Mouse (Mus musculus): ENCODE results near the gene Inhbc. TPM values are rescaled to one million over a fixed set of nuclear protein-coding genes. Genes with fewer than 3 reads are reported as not detected.

Gene Inhbc
- polyA plus RNA-seq, 2 experiments = not detected

DNA sequence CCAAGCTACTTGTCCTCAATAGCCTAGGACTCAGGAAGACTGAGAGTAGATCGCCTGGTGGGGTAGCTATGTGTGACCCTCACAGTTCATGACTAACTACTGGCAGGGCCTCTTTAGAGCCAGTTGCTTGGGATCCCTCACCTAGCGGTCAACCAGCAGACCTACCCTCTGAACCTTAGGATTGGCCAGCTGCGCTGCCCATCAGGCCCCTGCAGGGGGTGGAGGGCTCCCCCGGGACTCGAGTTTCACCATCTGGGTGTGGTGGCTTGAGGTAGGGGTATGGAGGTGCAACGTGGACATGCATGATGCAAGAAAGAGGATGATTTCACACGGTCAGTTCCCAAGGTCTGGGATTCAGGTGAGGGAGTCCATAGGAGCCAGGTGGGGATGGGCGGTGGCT lies 18.5 kb downstream of the Inhbc start:
- Histone ChIP-seq H3K4me2 (replicated peaks; ENCODE audit: low read depth, low read length, severe bottlenecking) (no peak overlapping the region), H3K9ac (ENCODE audit: low read depth, low read length, severe bottlenecking) (no peak overlapping the region), H3K27me3 (ENCODE audit: control insufficient read depth, insufficient read depth, low read length) (no peaks in the 10 kb centered on the region), H3K36me3 (ENCODE audit: control insufficient read depth, insufficient read depth, low read length) (no peaks in the 10 kb centered on the region), H3K4me1 (ENCODE audit: control insufficient read depth, insufficient read depth, low read length) (0 out of 2 replicates have a peak, but pooled peaks cover 6% of the 10 kb centered on the region), H3K27ac (replicated peaks; ENCODE audit: low read depth, low read length) (no peak overlapping the region), H3K4me3 (replicated peaks; ENCODE audit: low read length) (no peak overlapping the region), H3K9me3 (ENCODE audit: control insufficient read depth, low read length) (no peaks in the 10 kb centered on the region)
- no peak for ATAC-seq (ENCODE audit: low FRiP score, low read depth)
- TF ChIP-seq POLR2A (IDR thresholded peaks at IDR 0.05; ENCODE audit: borderline replicate concordance, extremely low read depth, insufficient read depth, insufficient read length) = no peak
- no peak for DNase-seq (ENCODE audit: low spot score)
- 64% methylated on average over 8 of the region's 8 CpGs for WGBS

DNA sequence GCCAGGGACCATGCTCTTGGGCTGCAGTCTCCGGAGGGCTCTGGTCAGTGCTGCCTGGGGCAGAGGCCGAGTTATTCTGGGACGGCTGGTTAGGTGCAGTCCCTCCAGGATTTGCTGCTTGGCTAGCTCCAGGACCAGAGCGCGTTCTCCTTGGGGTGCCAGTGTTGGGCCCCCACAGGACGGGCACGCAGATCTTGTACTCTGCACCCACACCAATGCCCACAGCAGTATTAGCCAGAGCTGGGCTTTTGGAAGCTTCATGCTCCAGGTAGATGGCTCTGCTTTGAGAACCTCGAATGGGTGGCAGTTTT lies 19.0 kb downstream of the Inhbc start:
- Histone ChIP-seq H3K9me3 (ENCODE audit: control insufficient read depth, low read length) (no peaks in the 10 kb centered on the region), H3K4me2 (replicated peaks; ENCODE audit: low read depth, low read length, severe bottlenecking) (peak overlapping the region; percentile 51), H3K4me1 (ENCODE audit: control insufficient read depth, insufficient read depth, low read length) (0 out of 2 replicates have a peak, but pooled peaks cover 6% of the 10 kb centered on the region), H3K9ac (ENCODE audit: low read depth, low read length, severe bottlenecking) (peak overlapping the region; percentile 22), H3K36me3 (ENCODE audit: control insufficient read depth, insufficient read depth, low read length) (no peaks in the 10 kb centered on the region), H3K4me3 (replicated peaks; ENCODE audit: low read length) (no peak overlapping the region), H3K27ac (replicated peaks; ENCODE audit: low read depth, low read length) (no peak overlapping the region), H3K27me3 (ENCODE audit: control insufficient read depth, insufficient read depth, low read length) (no peaks in the 10 kb centered on the region)
- 75% methylated on average over 8 of the region's 8 CpGs for WGBS
- TF ChIP-seq POLR2A (IDR thresholded peaks at IDR 0.05; ENCODE audit: borderline replicate concordance, extremely low read depth, insufficient read depth, insufficient read length) = no peak
- ATAC-seq (ENCODE audit: low FRiP score, low read depth) (no peak), DNase-seq (ENCODE audit: low spot score) (no peak)

DNA sequence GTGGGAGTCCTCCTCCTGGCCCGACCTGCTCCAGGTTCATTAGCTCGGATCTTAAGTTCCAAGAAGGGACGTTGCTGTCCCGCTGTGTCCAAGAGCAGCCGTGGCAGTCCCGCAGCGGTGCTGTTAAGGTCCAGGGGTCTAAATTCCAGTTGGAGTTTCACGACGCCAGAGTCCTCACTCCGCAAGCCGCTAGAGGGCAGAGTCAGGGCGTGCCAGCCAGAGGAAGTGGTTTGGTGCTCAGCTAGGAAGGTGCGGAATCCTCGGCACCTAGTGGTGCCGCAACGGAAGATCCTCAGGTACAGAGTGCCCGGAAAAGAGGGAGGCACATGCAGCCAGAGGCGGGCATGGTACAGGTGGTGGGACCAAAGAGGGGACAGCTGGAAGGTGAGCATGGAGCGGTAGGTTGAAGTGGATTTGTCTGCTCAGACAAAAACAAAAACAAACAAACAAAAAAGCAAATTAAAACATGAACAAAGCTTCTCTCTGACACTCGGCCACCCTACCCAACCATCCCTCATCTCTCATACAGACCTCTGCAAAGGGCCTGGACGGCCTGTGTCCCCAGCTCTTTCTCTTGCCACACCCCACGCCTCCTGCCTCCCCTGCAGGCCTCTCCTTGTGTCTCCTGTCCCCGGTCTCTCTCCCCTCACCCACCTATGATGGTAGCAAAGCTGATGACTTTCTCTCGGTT lies 19.5 kb downstream of the Inhbc start:
- peak overlapping the region; percentile 22 for H3K9ac ChIP-seq (ENCODE audit: low read depth, low read length, severe bottlenecking)
- H3K4me1 ChIP-seq (ENCODE audit: control insufficient read depth, insufficient read depth, low read length) = 0 out of 2 replicates have a peak, but pooled peaks cover 6% of the 10 kb centered on the region
- peak; percentile 70 for ATAC-seq (ENCODE audit: low FRiP score, low read depth)
- no peaks in the 10 kb centered on the region for H3K27me3 ChIP-seq (ENCODE audit: control insufficient read depth, insufficient read depth, low read length)
- TF ChIP-seq POLR2A (IDR thresholded peaks at IDR 0.05; ENCODE audit: borderline replicate concordance, extremely low read depth, insufficient read depth, insufficient read length) = no peak
- DNase-seq (ENCODE audit: low spot score) = peak; percentile 65
- no peaks in the 10 kb centered on the region for H3K9me3 ChIP-seq (ENCODE audit: control insufficient read depth, low read length)
- H3K36me3 ChIP-seq (ENCODE audit: control insufficient read depth, insufficient read depth, low read length) = no peaks in the 10 kb centered on the region
- H3K4me2 ChIP-seq (replicated peaks; ENCODE audit: low read depth, low read length, severe bottlenecking) = peak overlapping the region; percentile 51
- peak overlapping the region; percentile 14 for H3K4me3 ChIP-seq (replicated peaks; ENCODE audit: low read length)
- 14% methylated on average over 24 of the region's 24 CpGs for WGBS
- H3K27ac ChIP-seq (replicated peaks; ENCODE audit: low read depth, low read length) = no peak overlapping the region

DNA sequence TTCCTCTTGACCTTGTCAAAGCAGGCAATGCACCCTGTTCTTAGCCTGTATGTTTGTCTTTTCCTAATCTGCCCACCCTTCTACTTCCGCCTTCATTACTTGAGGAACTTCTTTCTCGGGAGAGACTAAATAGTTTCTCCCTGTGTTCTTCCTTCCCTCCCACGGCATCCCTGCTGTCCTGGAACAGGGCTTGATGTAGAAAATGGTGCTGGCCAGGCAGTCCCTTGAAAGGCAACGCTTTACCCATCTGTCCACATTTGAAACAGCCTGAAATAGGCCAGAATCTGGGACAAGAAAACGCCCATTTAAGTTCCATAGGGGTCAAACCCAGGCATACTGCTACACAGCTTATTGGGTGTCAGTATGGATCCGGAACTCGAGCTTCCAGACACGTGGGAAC lies 20.4 kb downstream of the Inhbc start:
- WGBS = 74% methylated on average over 8 of the region's 8 CpGs
- ATAC-seq (ENCODE audit: low FRiP score, low read depth) = no peak

DNA sequence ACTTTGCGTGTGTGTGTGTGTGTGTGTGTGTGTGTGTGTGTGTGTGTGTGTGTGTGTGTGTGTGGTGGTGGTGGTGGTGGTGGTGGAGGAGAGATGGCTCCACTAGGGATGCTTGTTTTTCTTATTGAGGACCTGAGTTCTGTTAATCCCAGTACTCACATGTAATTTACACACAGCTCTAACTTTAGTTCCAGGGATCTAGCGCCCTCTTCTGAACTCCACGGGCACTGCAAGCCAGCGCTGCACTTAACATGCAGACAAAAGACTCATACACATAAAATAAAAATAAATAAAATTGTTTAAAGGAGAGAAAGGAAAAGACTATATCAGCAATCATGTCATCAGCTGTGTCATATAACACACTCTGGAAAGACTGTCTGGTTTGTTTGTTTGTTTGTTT lies 21.3 kb downstream of the Inhbc start:
- Histone ChIP-seq H3K9ac (ENCODE audit: low read depth, low read length, severe bottlenecking) (no peak overlapping the region), H3K27me3 (ENCODE audit: control insufficient read depth, insufficient read depth, low read length) (no peaks in the 10 kb centered on the region), H3K4me3 (replicated peaks; ENCODE audit: low read length) (no peak overlapping the region), H3K9me3 (ENCODE audit: control insufficient read depth, low read length) (no peaks in the 10 kb centered on the region), H3K36me3 (ENCODE audit: control insufficient read depth, insufficient read depth, low read length) (no peaks in the 10 kb centered on the region), H3K27ac (replicated peaks; ENCODE audit: low read depth, low read length) (no peak overlapping the region), H3K4me2 (replicated peaks; ENCODE audit: low read depth, low read length, severe bottlenecking) (no peak overlapping the region), H3K4me1 (ENCODE audit: control insufficient read depth, insufficient read depth, low read length) (0 out of 2 replicates have a peak, but pooled peaks cover 6% of the 10 kb centered on the region)
- WGBS = 71% methylated on average over 4 of the region's 4 CpGs
- DNase-seq (ENCODE audit: low spot score) (no peak), ATAC-seq (ENCODE audit: low FRiP score, low read depth) (no peak)
- no peak for TF ChIP-seq POLR2A (IDR thresholded peaks at IDR 0.05; ENCODE audit: borderline replicate concordance, extremely low read depth, insufficient read depth, insufficient read length)

More for the DNA sequence above, 20.4 kb downstream of the Inhbc start:
- Histone ChIP-seq H3K4me2 (replicated peaks; ENCODE audit: low read depth, low read length, severe bottlenecking) (no peak overlapping the region), H3K36me3 (ENCODE audit: control insufficient read depth, insufficient read depth, low read length) (no peaks in the 10 kb centered on the region), H3K27me3 (ENCODE audit: control insufficient read depth, insufficient read depth, low read length) (no peaks in the 10 kb centered on the region), H3K9me3 (ENCODE audit: control insufficient read depth, low read length) (no peaks in the 10 kb centered on the region), H3K4me3 (replicated peaks; ENCODE audit: low read length) (no peak overlapping the region), H3K4me1 (ENCODE audit: control insufficient read depth, insufficient read depth, low read length) (0 out of 2 replicates have a peak, but pooled peaks cover 6% of the 10 kb centered on the region), H3K9ac (ENCODE audit: low read depth, low read length, severe bottlenecking) (no peak overlapping the region), H3K27ac (replicated peaks; ENCODE audit: low read depth, low read length) (no peak overlapping the region)
- no peak for TF ChIP-seq POLR2A (IDR thresholded peaks at IDR 0.05; ENCODE audit: borderline replicate concordance, extremely low read depth, insufficient read depth, insufficient read length)
- no peak for DNase-seq (ENCODE audit: low spot score)

Data from limb, embryonic 14.5 days (tissue).